Mouse (Mus musculus) stomach, adult 2 months (tissue): ENCODE results near the gene Bach1. TPM values are rescaled to one million over a fixed set of nuclear protein-coding genes. Genes with fewer than 3 reads are reported as not detected.

Experiments used
- polyA plus RNA-seq: library from polyadenylated mRNA; depleted of rRNA; stranded (reverse); fragments of >200 nt; gene quantifications from 2 replicates; pipeline ENCODE4 v1.2.3, GENCODE M21; 2012; rRNA removed

Gene Bach1
- 2.2 and 2.5 TPM in 2 replicates for polyA plus RNA-seq

DNA sequence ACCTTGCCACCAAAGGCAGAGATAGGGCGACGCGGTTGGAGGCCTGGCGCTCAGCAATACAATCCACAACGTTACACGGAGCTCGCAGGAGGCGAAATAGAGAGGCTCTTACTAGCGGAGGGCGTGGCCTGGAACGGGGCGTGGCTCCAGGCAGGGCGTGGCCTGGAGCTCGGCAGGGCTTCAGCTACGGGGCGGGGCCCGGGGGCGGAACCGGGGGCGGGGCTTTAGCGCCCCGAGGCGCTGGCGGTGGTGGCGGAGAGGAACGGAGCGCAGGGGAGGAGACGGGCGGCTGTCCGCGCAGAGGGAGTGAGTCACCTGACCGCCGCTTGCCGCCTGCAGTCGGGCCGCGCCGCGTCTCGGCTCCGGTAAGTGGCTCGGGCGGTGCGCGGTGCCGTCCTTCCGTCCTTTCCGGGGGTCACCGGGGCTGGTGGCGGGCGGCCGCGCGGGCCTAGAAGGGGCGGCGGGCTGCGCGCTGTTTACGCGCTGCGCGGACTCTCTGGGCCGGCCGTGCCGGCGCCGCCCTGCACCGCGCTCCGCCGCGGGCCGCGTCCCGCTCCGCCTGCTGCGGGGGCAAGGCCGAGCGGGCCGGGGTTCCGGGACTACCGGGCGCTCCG is at the start of gene Bach1:
Gene Bach1 (plus strand): TSS at position 254 of the 614 bp plus-strand sequence.

Other genes with a start within 250 kb of the Bach1 start
- 2.9 and 3.7 TPM in 2 replicates for gene Usp16, start 244.2 kb upstream of the Bach1 start, polyA plus RNA-seq
- gene Cct8, start 203.1 kb upstream of the Bach1 start, polyA plus RNA-seq: 3.8 and 4.2 TPM in 2 replicates
- gene Map3k7cl, start 145.6 kb upstream of the Bach1 start, polyA plus RNA-seq: 0.41 and 0.95 TPM in 2 replicates